Mouse (Mus musculus) neural tube, embryonic 14.5 days (tissue): ENCODE data around the gene Mta1. TPM values are rescaled to one million over a fixed set of nuclear protein-coding genes. Genes with fewer than 3 reads are reported as not detected.

Source experiments
- ATAC-seq: fragments of 200-750 bp; cut with Nextera tagmentation; 2 replicates; pipeline ENCODE4 v1.8.0; 2017; ENCODE audit warnings: low read depth, mild to moderate bottlenecking, moderate TSS enrichment, moderate library complexity
- H3K27ac ChIP-seq: fragments of 300-500 bp; sonication (generic); 2 replicates; pipeline ENCODE4 v1.5.1; 2014; ENCODE audit warnings: low read depth, mild to moderate bottlenecking, control low read depth, low read length, moderate library complexity, mixed read lengths
- H3K27me3 ChIP-seq: fragments of 300-500 bp; sonication (generic); 2 replicates; pipeline ENCODE4 v1.6.1; 2014; ENCODE audit warnings: low read length; ENCODE audit not compliant: control insufficient read depth, insufficient read depth
- H3K36me3 ChIP-seq: fragments of 300-500 bp; sonication (generic); 2 replicates; pipeline ENCODE4 v1.6.1; 2014; ENCODE audit warnings: low read length, mixed read lengths; ENCODE audit not compliant: control insufficient read depth, insufficient read depth
- H3K4me1 ChIP-seq: fragments of 300-500 bp; sonication (generic); 2 replicates; pipeline ENCODE4 v1.6.1; 2014; ENCODE audit warnings: low read length; ENCODE audit not compliant: control insufficient read depth, insufficient read depth
- H3K4me2 ChIP-seq: fragments of 300-500 bp; sonication (generic); 2 replicates; pipeline ENCODE4 v1.6.1; 2014; ENCODE audit warnings: mild to moderate bottlenecking, low read depth, low read length, control low read depth
- H3K4me3 ChIP-seq: fragments of 300-500 bp; sonication (generic); 2 replicates; pipeline ENCODE4 v1.5.1; 2014; ENCODE audit warnings: low read depth, low read length, control low read depth, mixed read lengths
- H3K9ac ChIP-seq: fragments of 300-500 bp; sonication (generic); replicated peaks from 2 replicates; pipeline ENCODE4 v1.6.1; 2014; ENCODE audit warnings: low read depth, mild to moderate bottlenecking, control low read depth, low read length, mixed read lengths
- H3K9me3 ChIP-seq: fragments of 300-500 bp; sonication (generic); 2 replicates; pipeline ENCODE4 v1.6.1; 2016; ENCODE audit warnings: low read length; ENCODE audit not compliant: control insufficient read depth
- WGBS: fragments of 180-500 bp; shearing (Covaris S2); extraction: QIAGEN DNeasy Blood & Tissue Kit; methylation state at CpG from one replicate; pipeline ENCODE4 v1.1.7; 2014; 5-methylcytosine and 5-hydroxymethylcytosine counted together
- polyA plus RNA-seq: library from polyadenylated mRNA; unstranded; fragments of >200 nt; fragmentation: Nextera tagmentation; extraction: Ambion mirVana; gene quantifications from 2 replicates; pipeline ENCODE4 v1.2.1, GENCODE M21; 2014

Mta1 gene
- 19.2 and 19.6 TPM in 2 replicates for polyA plus RNA-seq

DNA sequence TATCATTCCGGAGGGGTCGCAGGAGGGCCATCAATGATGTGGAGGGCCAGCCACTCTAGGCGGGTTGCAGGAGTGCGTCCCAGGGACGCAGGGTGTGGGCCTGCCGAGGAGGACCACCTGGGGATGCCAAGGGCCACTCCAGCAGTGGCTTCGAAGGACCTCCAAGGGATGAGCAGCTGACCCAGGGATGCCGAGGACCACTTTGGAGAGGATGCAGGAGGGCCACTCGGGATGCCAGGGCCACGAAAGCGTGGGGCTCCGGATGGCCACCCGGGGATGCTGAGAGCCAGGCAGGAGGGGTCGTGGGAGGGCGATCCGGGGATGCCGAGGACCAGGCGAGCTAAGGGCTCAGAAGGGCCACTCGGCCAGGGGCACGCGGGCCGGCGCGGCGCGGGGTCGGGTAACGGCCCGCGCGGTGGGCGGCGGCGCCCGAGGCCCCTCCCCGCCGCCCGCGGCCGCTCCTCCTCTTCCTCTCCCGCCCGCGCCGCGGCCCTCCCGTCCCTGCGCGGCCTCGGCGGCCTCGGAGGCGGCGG, at the start of gene Mta1:
Mta1 (plus strand) TSS at position 530 of the 533 bp plus-strand sequence.
- Histone ChIP-seq H3K27me3 (no peaks in the 10 kb centered on the region), H3K4me2 (peak within 1 kb of the TSS; percentile 93), H3K9me3 (no peaks in the 10 kb centered on the region), H3K27ac (peak within 1 kb of the TSS; percentile 84), H3K4me3 (peak within 1 kb of the TSS; percentile 97), H3K9ac (peak within 1 kb of the TSS; percentile 99), H3K36me3 (no peaks in the 10 kb centered on the region), H3K4me1 (peaks cover 34% of the 10 kb centered on the region)
- ATAC-seq, result peak; percentile 57
- under 1% methylated on average over 26 of the region's 53 CpGs for WGBS

DNA sequence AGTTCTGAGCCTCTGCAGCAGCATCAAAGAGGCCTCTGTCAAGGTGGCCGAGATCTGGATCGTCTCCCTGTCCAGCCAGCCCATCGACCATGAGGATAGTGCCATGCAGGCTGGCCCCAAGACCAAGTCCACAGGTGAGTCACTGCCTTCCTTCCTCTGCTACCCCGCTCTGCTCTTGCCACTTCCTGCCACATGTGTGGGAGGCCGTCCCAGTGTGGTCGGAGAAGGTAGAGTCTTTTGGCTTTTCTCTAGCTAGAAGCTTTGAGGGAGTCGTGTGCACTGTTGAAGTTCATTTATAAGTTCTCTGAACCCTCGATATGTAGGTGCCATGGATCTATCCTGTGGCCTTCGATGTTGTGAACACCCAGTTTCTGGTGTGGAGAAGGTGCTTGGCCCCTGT, 48.2 kb upstream of the Mta1 start:
- WGBS, result 98% methylated on average over 9 of the region's 9 CpGs
- no peaks in the 10 kb centered on the region for H3K27me3 ChIP-seq
- no peak for ATAC-seq

DNA sequence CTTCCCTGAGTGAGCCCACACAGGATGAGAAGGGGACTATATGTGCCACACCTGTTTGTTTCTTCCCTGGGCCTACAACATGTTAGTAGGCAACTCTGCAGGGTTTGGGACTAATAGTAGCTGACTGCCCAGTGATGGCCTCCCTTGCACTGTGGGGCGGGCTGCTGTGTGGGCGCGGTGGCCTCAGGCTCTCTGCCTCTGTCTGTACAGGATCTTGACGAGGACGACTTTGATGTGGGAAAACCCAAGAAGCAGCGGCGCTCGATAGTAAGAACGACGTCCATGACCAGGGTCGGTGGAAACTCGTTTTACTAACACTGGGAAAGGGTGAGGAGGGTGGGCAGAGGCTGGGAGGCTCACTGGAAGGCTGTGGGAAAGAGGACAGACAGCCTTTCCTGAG, 47.4 kb upstream of the Mta1 start:
- H3K9me3 ChIP-seq, result no peaks in the 10 kb centered on the region
- peaks cover 46% of the 10 kb centered on the region for H3K36me3 ChIP-seq
- no peaks in the 10 kb centered on the region for H3K27me3 ChIP-seq
- no peak for ATAC-seq
- 91% methylated on average over 12 of the region's 12 CpGs for WGBS
- no peak overlapping the region for H3K9ac ChIP-seq
- H3K4me3 ChIP-seq, result no peak overlapping the region
- H3K4me2 ChIP-seq, result no peak overlapping the region
- H3K27ac ChIP-seq, result no peak overlapping the region
- no peaks in the 10 kb centered on the region for H3K4me1 ChIP-seq

More for the DNA sequence above, 48.2 kb upstream of the Mta1 start:
- H3K4me2 ChIP-seq, result no peak overlapping the region
- no peaks in the 10 kb centered on the region for H3K9me3 ChIP-seq
- peaks cover 46% of the 10 kb centered on the region for H3K36me3 ChIP-seq
- no peak overlapping the region for H3K4me3 ChIP-seq
- no peaks in the 10 kb centered on the region for H3K4me1 ChIP-seq
- H3K9ac ChIP-seq, result no peak overlapping the region
- no peak overlapping the region for H3K27ac ChIP-seq

DNA sequence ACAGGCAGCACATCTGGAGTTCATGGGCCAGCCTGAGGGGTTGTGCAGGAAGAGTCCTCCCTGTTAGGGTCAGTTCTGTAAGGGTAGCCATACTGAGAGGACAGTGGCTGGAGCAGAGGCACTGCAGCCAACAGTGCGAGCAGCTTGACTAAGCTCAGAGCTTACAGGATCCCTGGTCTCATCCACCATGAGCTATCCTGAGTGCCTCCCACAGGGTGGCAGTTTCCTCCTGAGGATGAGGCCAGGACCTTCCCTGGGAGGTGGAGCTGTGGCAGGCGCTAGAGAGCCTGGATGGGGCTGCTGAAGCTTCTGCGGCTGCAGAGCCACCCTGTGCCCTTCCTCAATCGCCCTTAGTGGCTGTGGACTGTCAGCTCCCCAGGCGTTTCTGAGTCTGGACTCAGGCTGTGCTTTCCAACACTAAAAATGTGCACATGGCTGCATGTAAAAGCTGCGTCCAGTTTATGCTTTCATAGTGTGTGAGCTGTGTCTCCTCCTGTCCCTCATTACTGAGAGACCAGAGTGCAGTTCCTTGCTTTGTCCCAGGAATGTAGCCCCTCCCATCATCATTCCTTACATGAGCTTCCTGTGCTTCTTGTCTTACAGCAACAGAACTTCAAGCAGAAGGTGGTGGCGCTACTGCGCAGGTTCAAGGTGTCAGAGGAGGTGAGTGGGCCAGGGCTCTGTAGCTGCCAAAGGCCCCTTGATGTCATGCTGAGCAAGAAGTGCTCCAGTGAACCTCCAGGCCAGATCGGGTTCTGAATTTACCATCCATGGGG, 46.3 kb upstream of the Mta1 start:
- H3K4me1 ChIP-seq, result no peaks in the 10 kb centered on the region
- H3K27ac ChIP-seq, result no peak overlapping the region
- no peaks in the 10 kb centered on the region for H3K27me3 ChIP-seq
- no peak for ATAC-seq
- H3K4me2 ChIP-seq, result no peak overlapping the region
- 68% methylated on average over 9 of the region's 9 CpGs for WGBS
- H3K9ac ChIP-seq, result no peak overlapping the region
- H3K36me3 ChIP-seq, result peaks cover 50% of the 10 kb centered on the region
- no peak overlapping the region for H3K4me3 ChIP-seq
- no peaks in the 10 kb centered on the region for H3K9me3 ChIP-seq

DNA sequence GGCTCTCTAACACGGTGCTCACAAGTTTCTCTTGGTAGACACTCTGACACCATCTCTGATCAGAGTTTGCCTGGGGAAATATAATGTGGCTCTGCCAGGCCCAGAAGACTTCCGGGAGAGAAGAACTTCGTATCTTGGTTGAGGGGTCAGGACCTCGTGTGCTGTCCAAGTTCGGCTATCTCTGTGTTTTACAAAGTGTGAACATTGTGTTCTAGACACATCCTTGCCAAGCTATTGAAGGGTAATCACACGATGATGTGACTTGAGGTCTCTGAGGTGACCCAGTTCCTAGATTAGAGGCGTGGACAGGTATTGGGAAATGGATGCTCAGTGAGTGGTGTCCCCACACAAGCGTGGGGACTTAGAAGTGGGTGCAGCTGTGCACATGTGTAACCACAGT, 42.0 kb upstream of the Mta1 start:
- H3K9me3 ChIP-seq, result no peaks in the 10 kb centered on the region
- no peaks in the 10 kb centered on the region for H3K4me1 ChIP-seq
- H3K4me3 ChIP-seq, result no peak overlapping the region
- WGBS, result 92% methylated on average over 8 of the region's 8 CpGs
- no peak for ATAC-seq
- H3K4me2 ChIP-seq, result no peak overlapping the region
- no peak overlapping the region for H3K27ac ChIP-seq
- no peak overlapping the region for H3K9ac ChIP-seq
- H3K27me3 ChIP-seq, result no peaks in the 10 kb centered on the region
- H3K36me3 ChIP-seq, result peaks cover 50% of the 10 kb centered on the region

DNA sequence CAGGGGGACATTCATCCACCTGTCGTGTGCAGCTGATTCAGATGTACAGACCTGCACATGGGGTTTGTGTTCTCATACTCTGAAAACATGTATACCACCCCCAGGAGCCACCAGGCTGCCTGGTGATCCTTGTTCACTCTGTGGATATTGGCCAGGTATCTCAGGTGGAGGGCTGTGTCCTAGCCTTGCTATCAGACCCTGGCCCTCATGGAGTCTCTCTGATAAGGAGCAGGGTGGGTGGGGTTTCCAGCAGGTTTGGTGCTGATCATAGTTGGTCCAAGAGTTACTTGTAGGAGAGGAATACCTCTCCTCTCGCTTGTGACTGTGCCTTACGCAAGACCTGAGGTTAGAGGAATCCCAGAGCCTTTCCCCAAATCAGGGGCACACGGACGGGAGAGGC, 37.9 kb upstream of the Mta1 start:
- WGBS, result 87% methylated on average over 5 of the region's 5 CpGs
- H3K4me3 ChIP-seq, result no peak overlapping the region

DNA sequence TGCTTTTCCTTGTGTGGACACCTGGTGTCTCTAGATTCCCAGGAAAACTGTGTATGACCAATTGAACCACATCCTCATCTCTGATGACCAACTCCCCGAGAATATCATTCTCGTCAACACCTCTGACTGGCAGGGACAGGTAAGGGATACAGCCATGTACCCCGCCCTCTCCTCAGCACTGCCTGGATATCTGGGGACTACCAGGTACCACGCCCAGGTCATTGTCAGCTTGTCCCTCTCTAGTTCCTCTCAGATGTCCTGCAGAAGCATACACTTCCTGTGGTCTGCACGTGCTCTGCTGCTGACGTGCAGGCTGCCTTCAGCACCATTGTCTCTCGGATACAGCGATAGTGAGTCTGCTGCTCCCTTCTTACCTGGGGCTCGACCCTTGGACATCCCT, 36.5 kb upstream of the Mta1 start:
- H3K9me3 ChIP-seq, result no peaks in the 10 kb centered on the region
- H3K4me2 ChIP-seq, result no peak overlapping the region
- H3K27me3 ChIP-seq, result no peaks in the 10 kb centered on the region
- no peaks in the 10 kb centered on the region for H3K4me1 ChIP-seq
- H3K27ac ChIP-seq, result no peak overlapping the region
- no peak overlapping the region for H3K9ac ChIP-seq
- WGBS, result 91% methylated on average over 9 of the region's 9 CpGs
- no peak overlapping the region for H3K4me3 ChIP-seq
- H3K36me3 ChIP-seq, result peaks cover 49% of the 10 kb centered on the region
- ATAC-seq, result no peak

More for the DNA sequence above, 37.9 kb upstream of the Mta1 start:
- no peak for ATAC-seq
- H3K36me3 ChIP-seq, result peaks cover 54% of the 10 kb centered on the region
- H3K9ac ChIP-seq, result no peak overlapping the region
- no peaks in the 10 kb centered on the region for H3K27me3 ChIP-seq
- no peaks in the 10 kb centered on the region for H3K9me3 ChIP-seq
- H3K4me1 ChIP-seq, result no peaks in the 10 kb centered on the region
- no peak overlapping the region for H3K27ac ChIP-seq
- no peak overlapping the region for H3K4me2 ChIP-seq

DNA sequence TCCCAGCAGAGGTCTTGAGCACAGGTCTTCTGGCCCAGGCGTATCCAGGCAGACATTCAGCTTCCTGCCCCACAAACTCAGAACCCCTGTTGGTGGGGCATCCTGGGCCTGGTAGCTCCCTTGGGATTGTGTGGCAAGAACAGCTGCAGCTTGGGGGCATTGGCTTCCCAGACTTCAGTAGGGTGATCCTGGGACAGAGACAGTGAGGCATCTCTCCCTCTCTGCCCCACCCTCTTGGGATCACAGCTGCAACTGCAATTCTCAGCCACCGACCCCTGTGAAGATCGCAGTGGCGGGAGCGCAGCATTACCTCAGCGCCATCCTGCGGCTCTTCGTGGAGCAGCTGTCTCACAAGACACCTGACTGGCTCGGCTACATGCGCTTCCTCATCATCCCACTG, 35.9 kb upstream of the Mta1 start:
- Histone ChIP-seq H3K27ac (no peak overlapping the region), H3K9ac (no peak overlapping the region), H3K4me2 (no peak overlapping the region), H3K36me3 (peaks cover 43% of the 10 kb centered on the region), H3K4me3 (no peak overlapping the region), H3K9me3 (no peaks in the 10 kb centered on the region), H3K27me3 (no peaks in the 10 kb centered on the region), H3K4me1 (no peaks in the 10 kb centered on the region)
- WGBS, result 89% methylated on average over 10 of the region's 10 CpGs
- no peak for ATAC-seq

DNA sequence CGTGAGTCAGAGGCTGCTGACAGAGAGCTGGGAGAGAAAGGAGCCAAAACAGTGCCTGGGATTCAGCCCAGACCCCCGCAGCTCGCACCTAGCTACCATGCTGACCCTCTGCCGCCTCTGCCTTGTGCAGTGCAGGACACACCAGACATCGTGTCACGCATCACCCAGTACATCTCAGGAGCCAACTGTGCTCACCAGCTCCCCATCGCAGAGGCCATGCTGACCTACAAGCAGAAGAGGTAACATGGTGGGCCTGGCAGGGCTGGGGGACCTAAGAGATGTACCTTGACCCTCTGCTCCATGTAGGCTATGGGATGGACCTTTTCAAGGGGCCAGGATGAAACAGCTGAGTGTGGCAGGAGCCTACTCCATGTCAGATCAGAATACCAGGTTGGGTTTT, 34.4 kb upstream of the Mta1 start:
- H3K27me3 ChIP-seq, result no peaks in the 10 kb centered on the region
- ATAC-seq, result no peak
- WGBS, result 96% methylated on average over 7 of the region's 7 CpGs
- H3K9ac ChIP-seq, result no peak overlapping the region
- peaks cover 40% of the 10 kb centered on the region for H3K36me3 ChIP-seq
- no peaks in the 10 kb centered on the region for H3K9me3 ChIP-seq
- no peak overlapping the region for H3K4me2 ChIP-seq
- H3K27ac ChIP-seq, result no peak overlapping the region
- H3K4me1 ChIP-seq, result no peaks in the 10 kb centered on the region
- no peak overlapping the region for H3K4me3 ChIP-seq
